ENCODE assay signal across 8 mouse cellular contexts in genomic region chr8:10953346-10954053, GRCm38 (mm10). TPM values are rescaled to one million over a fixed set of nuclear protein-coding genes. Genes with fewer than 3 reads are reported as not detected.
DNase-seq lines count a peak whose midpoint lies in the region; ATAC-seq lines count a peak whose summit lies in the region.
"Had no signal": no experiment of that assay in that cellular context is flagged by ENCODE, and none has a peak within 500 bp of the region (broad histone marks: within the 10 kb centered on the region; RNA-seq: fewer than 3 reads in every experiment).

No protein-coding gene starts in this region.

- 22% methylated on average over 11 of the region's 11 CpGs for WGBS in intestine, embryonic 14.5 days
- WGBS in midbrain, embryonic 15.5 days = 22% methylated on average over 11 of the region's 11 CpGs

- H3K4me3 ChIP-seq in intestine, embryonic 14.5 days (ENCODE audit: low read depth, low read length) = no peak overlapping the region
- H3K4me3 ChIP-seq in midbrain, embryonic 15.5 days = no peak overlapping the region

- H3K9ac ChIP-seq in intestine, embryonic 14.5 days (ENCODE audit: low read length) = no peak overlapping the region
- H3K9ac ChIP-seq in midbrain, embryonic 15.5 days = no peak overlapping the region

- no peaks in the 10 kb centered on the region for H3K36me3 ChIP-seq in intestine, embryonic 14.5 days (ENCODE audit: control insufficient read depth, insufficient read depth, low read length)
- H3K36me3 ChIP-seq in midbrain, embryonic 15.5 days (replicated peaks) = no peaks in the 10 kb centered on the region

- H3K9me3 ChIP-seq in intestine, embryonic 14.5 days (ENCODE audit: control insufficient read depth, low read length) = no peaks in the 10 kb centered on the region
- no peaks in the 10 kb centered on the region for H3K9me3 ChIP-seq in midbrain, embryonic 15.5 days

- no peak overlapping the region for H3K4me2 ChIP-seq in intestine, embryonic 14.5 days (ENCODE audit: low read length)
- no peak overlapping the region for H3K4me2 ChIP-seq in midbrain, embryonic 15.5 days

- no peak overlapping the region for H3K27ac ChIP-seq in intestine, embryonic 14.5 days (ENCODE audit: low read depth)
- no peak overlapping the region; the same call in 1 of the 2 replicates for H3K27ac ChIP-seq in midbrain, embryonic 15.5 days
- H3K27ac ChIP-seq: macrophage had no signal

- ATAC-seq in intestine, embryonic 14.5 days (replicated peaks; ENCODE audit: low FRiP score, low TSS enrichment, low read depth) = peak; percentile 41; the same call in 1 of the 2 replicates
- peak; percentile 73 for ATAC-seq in midbrain, embryonic 15.5 days (replicated peaks)

- intact Hi-C loops in left cerebral cortex, postnatal 10 days (cut with DNase I) = no loop called here

- peaks cover 9% of the 10 kb centered on the region; the same call in 1 of the 2 replicates for H3K4me1 ChIP-seq in intestine, embryonic 14.5 days (replicated peaks; ENCODE audit: control insufficient read depth, insufficient read depth, low read length)
- peaks cover 20% of the 10 kb centered on the region; the same call in 1 of the 2 replicates for H3K4me1 ChIP-seq in midbrain, embryonic 15.5 days

- H3K27me3 ChIP-seq in intestine, embryonic 14.5 days (replicated peaks; ENCODE audit: control insufficient read depth, insufficient read depth, low read length) = no peaks in the 10 kb centered on the region
- no peaks in the 10 kb centered on the region for H3K27me3 ChIP-seq in midbrain, embryonic 15.5 days (replicated peaks)

- DNase-seq in ZHBTc4 (ENCODE audit: low read depth, low spot score) = peak; percentile 68
- DNase-seq in cerebellum, adult 18-20 months = peak; percentile 33 to 48
- peak; percentile 57 for DNase-seq in gastrocnemius, postnatal 25 days
- DNase-seq in intestine, embryonic 14.5 days (ENCODE audit: low spot score) = no peak
- DNase-seq in left cerebral cortex, postnatal 10 days (ENCODE audit: extremely low spot score in 1 of 2, low spot score in 2 of 2) = peak; percentile 66 to 81
- DNase-seq in spleen, adult 12 weeks (ENCODE audit: low spot score) = no peak

RNA-seq across cellular contexts. Expression of gene Irs2, which starts 54.8 kb away (rescaled TPM):
- total RNA-seq in gastrocnemius, postnatal 25 days (2021) = 10 to 100 TPM in 1 of 2 experiments, 1 to 10 TPM in 1; 7.7 to 12.7 TPM
- polyA plus RNA-seq in intestine, embryonic 14.5 days (2014; fragmentation: Nextera tagmentation; extraction: Ambion mirVana) = 4.5 and 5.5 TPM in 2 replicates
- 10 to 100 TPM; 44.6 to 47.4 TPM for total RNA-seq in left cerebral cortex, postnatal 10 days (2021)
- polyA plus RNA-seq in midbrain, embryonic 15.5 days (2015; fragmentation: Nextera tagmentation; extraction: Ambion mirVana) = 6.8 and 6.9 TPM in 2 replicates

Comparison
In these comparisons a context has a peak if more than half of its experiments do, and no peak if none do; other contexts are left out.
1. DNase-seq: peak in ZHBTc4 (single experiment), cerebellum, adult 18-20 months (2 of 2), gastrocnemius, postnatal 25 days (single experiment) and left cerebral cortex, postnatal 10 days (2 of 2); none in intestine, embryonic 14.5 days (single experiment) and spleen, adult 12 weeks (single experiment).